Mouse (Mus musculus) layer of hippocampus, adult 2 months (tissue): ENCODE results near the gene Them5. TPM values are rescaled to one million over a fixed set of nuclear protein-coding genes. Genes with fewer than 3 reads are reported as not detected.
A peak's percentile ranks its signal among the peaks of the same experiment; 100 is the strongest.

Experiments used
- DNase-seq, 2 experiments: peaks; one replicate each; pipeline ENCODE4 v3.0.0; 2022; ENCODE audit warnings: low spot score in 2 of 2
- H3K27ac ChIP-seq: fragments of 200-600 bp; 2 replicates; pipeline ENCODE4 v1.8.1; 2022
- H3K4me3 ChIP-seq: fragments of 200-600 bp; 2 replicates; pipeline ENCODE4 v1.8.1; 2022; ENCODE audit warnings: mild to moderate bottlenecking
- CTCF ChIP-seq: fragments of 200-600 bp; conservative IDR thresholded peaks from 2 replicates; pipeline ENCODE4 v1.8.1; 2022; ENCODE audit warnings: antibody characterized with exemption, mild to moderate bottlenecking, moderate library complexity
- total RNA-seq, 2 experiments: library from RNA; stranded (reverse); gene quantifications; 2 replicates each; pipeline ENCODE4 v1.2.3; 2021

Gene Them5
- total RNA-seq, 2 experiments from 2014 or later: not detected

- peak overlapping the region; percentile 59 for H3K27ac ChIP-seq
- peak in 1 of 2 experiments; percentile 66 for DNase-seq
- H3K4me3 ChIP-seq: no peak overlapping the region
- TF ChIP-seq CTCF: peak; percentile 76
These were observed 18.9 kb downstream of the Them5 start for GRCm38 (mm10) chr3:94360812-94361211.

- Histone ChIP-seq H3K4me3 (peak within 1 kb of the TSS; percentile 59), H3K27ac (peak within 1 kb of the TSS; percentile 37; the same call in 1 of the 2 replicates)
- no peak for TF ChIP-seq CTCF
- DNase-seq: no peak
These were observed 20.2 kb downstream of the Them5 start, which contains the start of gene C2cd4d for GRCm38 (mm10) chr3:94362138-94362537. Gene C2cd4d (plus strand): TSS chr3:94362438.

- Histone ChIP-seq H3K4me3 (peak overlapping the region; percentile 59), H3K27ac (peak overlapping the region; percentile 37)
- no peak for TF ChIP-seq CTCF
- DNase-seq: no peak
These were observed 21.6 kb downstream of the Them5 start for GRCm38 (mm10) chr3:94363291-94364153.

GRCm38 (mm10) chr3:94364154-94364526, 22.2 kb downstream of the Them5 start:
- no peak for DNase-seq
- peak overlapping the region; percentile 59 for H3K4me3 ChIP-seq
- peak overlapping the region; percentile 37; the same call in 1 of the 2 replicates for H3K27ac ChIP-seq
- no peak for TF ChIP-seq CTCF

GRCm38 (mm10) chr3:94366761-94367160, 24.9 kb downstream of the Them5 start:
- H3K4me3 ChIP-seq: no peak overlapping the region
- H3K27ac ChIP-seq: no peak overlapping the region
- DNase-seq: peak; percentile 85 to 90
- TF ChIP-seq CTCF: peak; percentile 79

GRCm38 (mm10) chr3:94367511-94367910, 25.6 kb downstream of the Them5 start:
- H3K27ac ChIP-seq: no peak overlapping the region
- TF ChIP-seq CTCF: no peak
- DNase-seq: no peak
- no peak overlapping the region for H3K4me3 ChIP-seq

GRCm38 (mm10) chr3:94368631-94369030, 26.7 kb downstream of the Them5 start:
- no peak overlapping the region for H3K27ac ChIP-seq
- H3K4me3 ChIP-seq: no peak overlapping the region
- TF ChIP-seq CTCF: no peak
- no peak for DNase-seq

- Histone ChIP-seq H3K27ac (no peak overlapping the region), H3K4me3 (no peak overlapping the region)
- TF ChIP-seq CTCF: no peak
- no peak for DNase-seq
These were observed 27.8 kb downstream of the Them5 start for GRCm38 (mm10) chr3:94369709-94370108.

- DNase-seq: peak in 1 of 2 experiments; percentile 51
- Histone ChIP-seq H3K4me3 (peak overlapping the region; percentile 38), H3K27ac (peak overlapping the region; percentile 46; the same call in 1 of the 2 replicates)
- TF ChIP-seq CTCF: no peak
These were observed 29.7 kb downstream of the Them5 start for GRCm38 (mm10) chr3:94371637-94372036.

- H3K4me3 ChIP-seq: no peak overlapping the region; the same call in 1 of the 2 replicates
- TF ChIP-seq CTCF: no peak
- no peak overlapping the region for H3K27ac ChIP-seq
- no peak for DNase-seq
These were observed 30.1 kb downstream of the Them5 start for GRCm38 (mm10) chr3:94372038-94372437.

- H3K27ac ChIP-seq: peak within 1 kb of the TSS; percentile 46; the same call in 1 of the 2 replicates
- DNase-seq: no peak
- TF ChIP-seq CTCF: no peak
- peak within 1 kb of the TSS; percentile 38 for H3K4me3 ChIP-seq
These were observed 30.7 kb downstream of the Them5 start, which contains the start of gene Rorc for GRCm38 (mm10) chr3:94372641-94373040. Gene Rorc (plus strand): TSS chr3:94372794.

GRCm38 (mm10) chr3:94373090-94373489, 31.2 kb downstream of the Them5 start:
- TF ChIP-seq CTCF: no peak
- H3K27ac ChIP-seq: no peak overlapping the region
- no peak for DNase-seq
- H3K4me3 ChIP-seq: peak overlapping the region; percentile 24; the same call in 1 of the 2 replicates

GRCm38 (mm10) chr3:94373597-94374011, 31.7 kb downstream of the Them5 start:
- Histone ChIP-seq H3K4me3 (no peak overlapping the region), H3K27ac (no peak overlapping the region)
- no peak for TF ChIP-seq CTCF
- no peak for DNase-seq
